Mouse (Mus musculus) neural tube, embryonic 12.5 days (tissue): ENCODE results near the gene Peli2. TPM values are rescaled to one million over a fixed set of nuclear protein-coding genes. Genes with fewer than 3 reads are reported as not detected.

Experiments
- ATAC-seq: fragments of 200-750 bp; cut with Nextera tagmentation; 2 replicates; pipeline ENCODE4 v1.8.0; 2017; ENCODE audit warnings: low read depth, mild to moderate bottlenecking, moderate TSS enrichment, moderate library complexity; ENCODE audit not compliant: low FRiP score
- H3K27ac ChIP-seq: fragments of 300-500 bp; sonication (generic); 2 replicates; pipeline ENCODE4 v1.5.1; 2016
- H3K27me3 ChIP-seq: fragments of 300-500 bp; sonication (generic); replicated peaks from 2 replicates; pipeline ENCODE4 v1.6.1; 2016; ENCODE audit warnings: mild to moderate bottlenecking
- H3K36me3 ChIP-seq: fragments of 300-500 bp; sonication (generic); 2 replicates; pipeline ENCODE4 v1.6.1; 2016; ENCODE audit warnings: mild to moderate bottlenecking
- H3K4me1 ChIP-seq: fragments of 300-500 bp; sonication (generic); 2 replicates; pipeline ENCODE4 v1.6.1; 2016
- H3K4me2 ChIP-seq: fragments of 300-500 bp; sonication (generic); replicated peaks from 2 replicates; pipeline ENCODE4 v1.6.1; 2016; ENCODE audit warnings: mild to moderate bottlenecking
- H3K4me3 ChIP-seq: fragments of 300-500 bp; sonication (generic); 2 replicates; pipeline ENCODE4 v1.5.1; 2016
- H3K9ac ChIP-seq: fragments of 300-500 bp; sonication (generic); 2 replicates; pipeline ENCODE4 v1.6.1; 2016; ENCODE audit warnings: mild to moderate bottlenecking
- H3K9me3 ChIP-seq: fragments of 300-500 bp; sonication (generic); 2 replicates; pipeline ENCODE4 v1.6.1; 2016; ENCODE audit warnings: mild to moderate bottlenecking
- WGBS: fragments of 180-500 bp; shearing (Covaris S2); methylation state at CpG from one replicate; pipeline ENCODE4 v1.1.7; 2016; 5-methylcytosine and 5-hydroxymethylcytosine counted together
- polyA plus RNA-seq: library from polyadenylated mRNA; unstranded; fragments of >200 nt; fragmentation: Nextera tagmentation; extraction: Ambion mirVana; gene quantifications from 2 replicates; pipeline ENCODE4 v1.2.1, GENCODE M21; 2016

Gene Peli2
- polyA plus RNA-seq, 1 experiment from 2014 or later = 17.4 TPM

GRCm38 (mm10) chr14:48130021-48130420, 9.4 kb downstream of the Peli2 start:
- no peak for ATAC-seq
- no peak overlapping the region for H3K4me3 ChIP-seq
- H3K36me3 ChIP-seq = no peaks in the 10 kb centered on the region
- WGBS = 88% methylated on average over 6 of the region's 6 CpGs
- no peak overlapping the region for H3K27ac ChIP-seq
- H3K9me3 ChIP-seq = no peaks in the 10 kb centered on the region
- no peak overlapping the region for H3K4me2 ChIP-seq
- H3K4me1 ChIP-seq = peaks cover 60% of the 10 kb centered on the region
- H3K27me3 ChIP-seq = no peaks in the 10 kb centered on the region
- H3K9ac ChIP-seq = no peak overlapping the region

GRCm38 (mm10) chr14:48130761-48131575, 10.3 kb downstream of the Peli2 start:
- H3K27ac ChIP-seq = no peak overlapping the region
- 53% methylated on average over 20 of the region's 20 CpGs for WGBS

GRCm38 (mm10) chr14:48131576-48131922, 10.9 kb downstream of the Peli2 start:
- no peaks in the 10 kb centered on the region for H3K36me3 ChIP-seq
- H3K4me2 ChIP-seq = 0 out of 2 replicates have a peak overlapping the region, but pooled peaks have one; percentile 12
- H3K9ac ChIP-seq = no peak overlapping the region
- no peak for ATAC-seq
- H3K4me3 ChIP-seq = no peak overlapping the region
- H3K9me3 ChIP-seq = no peaks in the 10 kb centered on the region
- WGBS = 61% methylated on average over 4 of the region's 4 CpGs
- H3K27ac ChIP-seq = no peak overlapping the region
- peaks cover 63% of the 10 kb centered on the region for H3K4me1 ChIP-seq
- H3K27me3 ChIP-seq = no peaks in the 10 kb centered on the region

More at GRCm38 (mm10) chr14:48130761-48131575, 10.3 kb downstream of the Peli2 start:
- no peak for ATAC-seq
- H3K4me2 ChIP-seq = no peak overlapping the region
- H3K4me3 ChIP-seq = no peak overlapping the region
- no peak overlapping the region for H3K9ac ChIP-seq
- H3K27me3 ChIP-seq = no peaks in the 10 kb centered on the region
- no peaks in the 10 kb centered on the region for H3K36me3 ChIP-seq
- peaks cover 63% of the 10 kb centered on the region for H3K4me1 ChIP-seq
- H3K9me3 ChIP-seq = no peaks in the 10 kb centered on the region

GRCm38 (mm10) chr14:48132241-48132640, 11.6 kb downstream of the Peli2 start:
- no peaks in the 10 kb centered on the region for H3K9me3 ChIP-seq
- H3K4me1 ChIP-seq = peaks cover 64% of the 10 kb centered on the region
- ATAC-seq = no peak
- no peak overlapping the region for H3K4me2 ChIP-seq
- no peak overlapping the region for H3K4me3 ChIP-seq
- WGBS = 69% methylated on average over 3 of the region's 3 CpGs
- H3K27me3 ChIP-seq = no peaks in the 10 kb centered on the region
- H3K36me3 ChIP-seq = no peaks in the 10 kb centered on the region
- no peak overlapping the region for H3K27ac ChIP-seq
- H3K9ac ChIP-seq = no peak overlapping the region

GRCm38 (mm10) chr14:48132865-48133802, 12.5 kb downstream of the Peli2 start:
- Histone ChIP-seq H3K27me3 (no peaks in the 10 kb centered on the region), H3K4me3 (no peak overlapping the region), H3K9ac (no peak overlapping the region), H3K4me1 (peaks cover 65% of the 10 kb centered on the region), H3K9me3 (no peaks in the 10 kb centered on the region), H3K36me3 (no peaks in the 10 kb centered on the region), H3K4me2 (peak overlapping the region; percentile 12; the same call in 1 of the 2 replicates), H3K27ac (no peak overlapping the region)
- WGBS = 45% methylated on average over 21 of the region's 21 CpGs
- no peak for ATAC-seq

GRCm38 (mm10) chr14:48134344-48134743, 13.7 kb downstream of the Peli2 start:
- Histone ChIP-seq H3K27me3 (no peaks in the 10 kb centered on the region), H3K4me2 (no peak overlapping the region), H3K36me3 (no peaks in the 10 kb centered on the region), H3K27ac (no peak overlapping the region), H3K9me3 (no peaks in the 10 kb centered on the region), H3K9ac (no peak overlapping the region), H3K4me3 (no peak overlapping the region), H3K4me1 (peaks cover 65% of the 10 kb centered on the region)
- 41% methylated on average over 7 of the region's 7 CpGs for WGBS
- no peak for ATAC-seq

- 27% methylated on average over 11 of the region's 11 CpGs for WGBS
- H3K4me1 ChIP-seq = peaks cover 61% of the 10 kb centered on the region
- ATAC-seq = no peak
- 0 out of 2 replicates have a peak overlapping the region, but pooled peaks have one; percentile 14 for H3K4me2 ChIP-seq
- no peaks in the 10 kb centered on the region for H3K9me3 ChIP-seq
- no peak overlapping the region for H3K4me3 ChIP-seq
- H3K27ac ChIP-seq = no peak overlapping the region
- H3K27me3 ChIP-seq = no peaks in the 10 kb centered on the region
- H3K36me3 ChIP-seq = no peaks in the 10 kb centered on the region
- no peak overlapping the region for H3K9ac ChIP-seq
These were observed 15.3 kb downstream of the Peli2 start for GRCm38 (mm10) chr14:48135816-48136345.

- WGBS = 62% methylated on average over 8 of the region's 8 CpGs
These were observed 17.1 kb downstream of the Peli2 start for GRCm38 (mm10) chr14:48137731-48138130.

GRCm38 (mm10) chr14:48138138-48138537, 17.5 kb downstream of the Peli2 start:
- no peaks in the 10 kb centered on the region for H3K9me3 ChIP-seq
- no peak overlapping the region for H3K4me2 ChIP-seq
- H3K4me1 ChIP-seq = peaks cover 48% of the 10 kb centered on the region
- WGBS = 55% methylated on average over 8 of the region's 8 CpGs
- H3K27ac ChIP-seq = no peak overlapping the region
- no peak for ATAC-seq
- H3K9ac ChIP-seq = no peak overlapping the region
- no peak overlapping the region for H3K4me3 ChIP-seq
- H3K27me3 ChIP-seq = no peaks in the 10 kb centered on the region
- no peaks in the 10 kb centered on the region for H3K36me3 ChIP-seq

More at GRCm38 (mm10) chr14:48137731-48138130, 17.1 kb downstream of the Peli2 start:
- ATAC-seq = no peak
- no peak overlapping the region for H3K27ac ChIP-seq
- no peak overlapping the region for H3K4me2 ChIP-seq
- H3K9me3 ChIP-seq = no peaks in the 10 kb centered on the region
- H3K9ac ChIP-seq = no peak overlapping the region
- no peaks in the 10 kb centered on the region for H3K36me3 ChIP-seq
- H3K4me1 ChIP-seq = peaks cover 47% of the 10 kb centered on the region
- no peak overlapping the region for H3K4me3 ChIP-seq
- no peaks in the 10 kb centered on the region for H3K27me3 ChIP-seq

- 86% methylated on average over 3 of the region's 3 CpGs for WGBS
- H3K4me1 ChIP-seq = peaks cover 45% of the 10 kb centered on the region
- ATAC-seq = no peak
These were observed 18.8 kb downstream of the Peli2 start for GRCm38 (mm10) chr14:48139409-48139808.

GRCm38 (mm10) chr14:48141694-48142093, 21.1 kb downstream of the Peli2 start:
- Histone ChIP-seq H3K36me3 (no peaks in the 10 kb centered on the region), H3K27ac (no peak overlapping the region), H3K4me3 (no peak overlapping the region), H3K27me3 (no peaks in the 10 kb centered on the region), H3K4me2 (no peak overlapping the region), H3K9ac (no peak overlapping the region), H3K9me3 (no peaks in the 10 kb centered on the region), H3K4me1 (peaks cover 27% of the 10 kb centered on the region)
- WGBS = 74% methylated on average over 8 of the region's 8 CpGs
- no peak for ATAC-seq

More at GRCm38 (mm10) chr14:48139409-48139808, 18.8 kb downstream of the Peli2 start:
- H3K4me2 ChIP-seq = no peak overlapping the region
- H3K36me3 ChIP-seq = no peaks in the 10 kb centered on the region
- H3K9me3 ChIP-seq = no peaks in the 10 kb centered on the region
- H3K9ac ChIP-seq = no peak overlapping the region
- H3K4me3 ChIP-seq = no peak overlapping the region
- no peak overlapping the region for H3K27ac ChIP-seq
- H3K27me3 ChIP-seq = no peaks in the 10 kb centered on the region

- Histone ChIP-seq H3K9me3 (no peaks in the 10 kb centered on the region), H3K4me3 (no peak overlapping the region), H3K27ac (no peak overlapping the region), H3K9ac (no peak overlapping the region), H3K4me1 (peaks cover 17% of the 10 kb centered on the region), H3K4me2 (no peak overlapping the region), H3K27me3 (no peaks in the 10 kb centered on the region), H3K36me3 (no peaks in the 10 kb centered on the region)
- no peak for ATAC-seq
- 49% methylated on average over 10 of the region's 10 CpGs for WGBS
These were observed 22.1 kb downstream of the Peli2 start for GRCm38 (mm10) chr14:48142696-48143095.
